Mouse (Mus musculus) heart, adult 10 weeks (tissue): Measurements from ENCODE around the gene Ctsh. TPM values are rescaled to one million over a fixed set of nuclear protein-coding genes. Genes with fewer than 3 reads are reported as not detected.

Experiments
- polyA plus RNA-seq: library from polyadenylated mRNA; stranded (reverse); fragments of 350-450 nt; fragmentation: Illumina TruSeq; extraction: RNeasy Lipid Tissue Mini Kit (QIAGEN cat#74804); gene quantifications from one replicate; pipeline ENCODE4 v1.2.3, GENCODE M21; 2014; ENCODE audit warnings: low read depth, low replicate concordance

Gene Ctsh
- polyA plus RNA-seq: 70.5 TPM

DNA sequence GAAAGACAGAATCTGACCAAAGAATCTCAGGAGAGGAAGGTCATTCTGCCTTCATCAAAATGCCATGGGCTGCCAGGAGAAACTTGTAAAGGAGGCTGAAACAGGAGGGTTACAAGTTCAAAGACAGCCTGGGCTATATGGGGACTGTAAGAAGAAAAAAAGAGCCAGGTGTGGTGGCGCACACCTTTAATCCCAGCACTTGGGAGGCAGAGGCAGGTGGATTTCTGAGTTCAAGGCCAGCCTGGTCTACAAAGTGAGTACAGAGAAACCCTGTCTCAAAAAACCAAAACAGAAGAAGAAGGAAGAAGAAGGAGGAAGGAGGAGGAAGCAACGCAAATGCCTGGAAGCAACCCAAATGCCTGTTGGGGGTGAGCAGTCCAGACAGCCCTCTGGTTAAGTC is at the start of gene Ctsh:
Gene Ctsh (plus strand): TSS at position 301 of the 400 bp plus-strand sequence.

DNA sequence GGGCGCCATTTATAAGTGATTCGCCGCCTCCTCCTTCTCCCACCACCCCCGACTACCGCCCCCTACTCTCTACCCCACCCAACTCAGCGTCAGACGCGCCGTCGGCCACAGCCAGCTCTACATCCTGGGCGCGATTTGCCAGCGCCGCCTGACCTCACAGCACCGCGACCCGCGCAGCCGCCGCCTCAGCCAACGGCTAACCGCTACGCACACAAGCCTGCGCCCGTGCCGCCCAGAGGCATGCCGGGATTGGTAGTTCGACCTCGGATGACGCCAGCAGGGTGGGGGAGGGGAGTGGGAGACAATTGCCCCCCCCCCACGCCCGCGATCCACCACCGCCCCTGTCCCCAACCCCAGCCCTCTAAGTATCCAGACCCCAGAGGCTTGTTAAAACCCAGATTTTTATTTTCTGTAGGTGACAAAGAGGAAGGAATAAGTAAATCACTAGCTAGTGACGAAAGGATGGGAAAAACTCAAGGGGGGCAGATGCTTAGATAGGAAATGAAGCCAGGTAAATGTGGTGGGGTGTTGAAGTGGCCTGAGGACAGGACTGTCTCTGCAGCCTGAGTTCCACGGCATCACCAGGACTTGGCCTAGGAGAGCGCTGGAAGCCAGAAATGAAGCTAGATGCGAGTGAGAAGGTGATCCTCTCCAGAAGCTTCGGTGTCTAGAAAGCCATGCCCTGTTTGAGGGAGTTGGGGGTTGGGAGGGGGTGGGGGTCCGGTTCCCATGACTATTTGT is 60.8 kb downstream of the Ctsh start, which contains the start of gene Morf4l1:
Gene Morf4l1 (minus strand): TSS at position 208 of the 741 bp plus-strand sequence.

Other genes with a start within 250 kb of the Ctsh start
- gene Rasgrf1, start 144.2 kb upstream of the Ctsh start, polyA plus RNA-seq: not detected
- gene Morf4l1, start 60.6 kb downstream of the Ctsh start, polyA plus RNA-seq: 307 TPM
- 19.6 TPM for gene Adamts7, start 108.9 kb downstream of the Ctsh start, polyA plus RNA-seq
- gene Tbc1d2b, start 216.7 kb downstream of the Ctsh start, polyA plus RNA-seq: 7.5 TPM